Mouse (Mus musculus) liver, embryonic 12.5 days (tissue): Measurements from ENCODE around the gene Trim41. TPM values are rescaled to one million over a fixed set of nuclear protein-coding genes. Genes with fewer than 3 reads are reported as not detected.
"Not testable (repeated sequence)": the region's sequence is repeated elsewhere in the genome, so short reads cannot be mapped to it uniquely, and the experiment has no call there.

ENCODE experiments used
- ATAC-seq: fragments of 200-750 bp; cut with Nextera tagmentation; 2 replicates; pipeline ENCODE4 v1.8.0; 2017; ENCODE audit warnings: moderate number of reproducible peaks, mild to moderate bottlenecking, moderate library complexity
- H3K27ac ChIP-seq: fragments of 300-500 bp; sonication (generic); 2 replicates; pipeline ENCODE4 v1.5.1; 2016; ENCODE audit warnings: mild to moderate bottlenecking
- H3K27me3 ChIP-seq: fragments of 300-500 bp; sonication (generic); replicated peaks from 2 replicates; pipeline ENCODE4 v1.6.1; 2016; ENCODE audit warnings: mild to moderate bottlenecking, moderate library complexity
- H3K36me3 ChIP-seq: fragments of 300-500 bp; sonication (generic); 2 replicates; pipeline ENCODE4 v1.6.1; 2016; ENCODE audit warnings: mild to moderate bottlenecking, moderate library complexity
- H3K4me1 ChIP-seq: fragments of 300-500 bp; sonication (generic); 2 replicates; pipeline ENCODE4 v1.6.1; 2016
- H3K4me2 ChIP-seq: fragments of 300-500 bp; sonication (generic); 2 replicates; pipeline ENCODE4 v1.6.1; 2016; ENCODE audit warnings: mild to moderate bottlenecking, moderate library complexity
- H3K4me3 ChIP-seq: fragments of 300-500 bp; sonication (generic); 2 replicates; pipeline ENCODE4 v1.5.1; 2016; ENCODE audit warnings: mild to moderate bottlenecking, moderate library complexity
- H3K9ac ChIP-seq: fragments of 300-500 bp; sonication (generic); 2 replicates; pipeline ENCODE4 v1.6.1; 2016; ENCODE audit warnings: mild to moderate bottlenecking, moderate library complexity
- H3K9me3 ChIP-seq: fragments of 300-500 bp; sonication (generic); replicated peaks from 2 replicates; pipeline ENCODE4 v1.6.1; 2016; ENCODE audit warnings: mild to moderate bottlenecking, moderate library complexity
- WGBS: fragments of 180-500 bp; shearing (Covaris S2); methylation state at CpG from one replicate; pipeline ENCODE4 v1.1.7; 2016; ENCODE audit not compliant: insufficient replicate concordance; 5-methylcytosine and 5-hydroxymethylcytosine counted together
- polyA plus RNA-seq: library from polyadenylated mRNA; unstranded; fragments of >200 nt; fragmentation: Nextera tagmentation; extraction: Ambion mirVana; gene quantifications from 2 replicates; pipeline ENCODE4 v1.2.1, GENCODE M21; 2016

Gene Trim41
- polyA plus RNA-seq, 1 experiment from 2014 or later = 2.1 TPM

- H3K27me3 ChIP-seq = peaks cover 38% of the 10 kb centered on the region
- not testable (repeated sequence) for H3K9ac ChIP-seq, H3K27ac ChIP-seq, ATAC-seq, H3K4me1 ChIP-seq, H3K36me3 ChIP-seq, H3K4me2 ChIP-seq, H3K4me3 ChIP-seq, H3K9me3 ChIP-seq
- WGBS = 63% methylated on average over 2 of the region's 2 CpGs
Measured at GRCm38 (mm10) chr11:48846362-48846761, 29.2 kb upstream of the Trim41 start.

GRCm38 (mm10) chr11:48845244-48845815, 28.2 kb upstream of the Trim41 start:
- no peak overlapping the region for H3K4me3 ChIP-seq
- H3K36me3 ChIP-seq = no peaks in the 10 kb centered on the region
- no peak overlapping the region for H3K9ac ChIP-seq
- ATAC-seq = no peak
- H3K4me2 ChIP-seq = no peak overlapping the region
- WGBS = 38% methylated on average over 13 of the region's 13 CpGs
- H3K9me3 ChIP-seq = no peaks in the 10 kb centered on the region
- H3K27ac ChIP-seq = no peak overlapping the region
- H3K4me1 ChIP-seq = peaks cover 3% of the 10 kb centered on the region; the same call in 1 of the 2 replicates
- peaks cover 34% of the 10 kb centered on the region for H3K27me3 ChIP-seq

GRCm38 (mm10) chr11:48844309-48844708, 27.2 kb upstream of the Trim41 start:
- H3K9ac ChIP-seq = no peak overlapping the region
- H3K27me3 ChIP-seq = peaks cover 23% of the 10 kb centered on the region
- no peak for ATAC-seq
- H3K9me3 ChIP-seq = no peaks in the 10 kb centered on the region
- 63% methylated on average over 6 of the region's 6 CpGs for WGBS
- no peak overlapping the region for H3K4me2 ChIP-seq
- no peaks in the 10 kb centered on the region for H3K36me3 ChIP-seq
- H3K27ac ChIP-seq = no peak overlapping the region
- H3K4me1 ChIP-seq = no peaks in the 10 kb centered on the region
- H3K4me3 ChIP-seq = no peak overlapping the region

GRCm38 (mm10) chr11:48843202-48843601, 26.0 kb upstream of the Trim41 start:
- no peak for ATAC-seq
- WGBS = 73% methylated on average over 11 of the region's 11 CpGs
- Histone ChIP-seq H3K36me3 (no peaks in the 10 kb centered on the region), H3K9me3 (no peaks in the 10 kb centered on the region), H3K9ac (no peak overlapping the region), H3K27me3 (peaks cover 20% of the 10 kb centered on the region), H3K4me3 (no peak overlapping the region), H3K4me2 (no peak overlapping the region), H3K4me1 (peaks cover 6% of the 10 kb centered on the region), H3K27ac (no peak overlapping the region)

- WGBS = 72% methylated on average over 4 of the region's 4 CpGs
- H3K27ac ChIP-seq = no peak overlapping the region
- H3K4me3 ChIP-seq = no peak overlapping the region
- no peaks in the 10 kb centered on the region for H3K36me3 ChIP-seq
- no peak overlapping the region for H3K9ac ChIP-seq
- peaks cover 20% of the 10 kb centered on the region for H3K27me3 ChIP-seq
- no peaks in the 10 kb centered on the region for H3K9me3 ChIP-seq
- H3K4me1 ChIP-seq = peaks cover 14% of the 10 kb centered on the region
- ATAC-seq = no peak
- H3K4me2 ChIP-seq = no peak overlapping the region
Measured at GRCm38 (mm10) chr11:48842378-48842792, 25.2 kb upstream of the Trim41 start.

- Histone ChIP-seq H3K27me3 (peaks cover 32% of the 10 kb centered on the region), H3K36me3 (no peaks in the 10 kb centered on the region), H3K4me2 (no peak overlapping the region), H3K4me1 (peaks cover 22% of the 10 kb centered on the region), H3K9ac (no peak overlapping the region), H3K9me3 (no peaks in the 10 kb centered on the region), H3K4me3 (no peak overlapping the region), H3K27ac (no peak overlapping the region)
- WGBS = 70% methylated on average over 5 of the region's 5 CpGs
- no peak for ATAC-seq
Measured at GRCm38 (mm10) chr11:48841213-48841612, 24.1 kb upstream of the Trim41 start.

GRCm38 (mm10) chr11:48840805-48841204, 23.7 kb upstream of the Trim41 start:
- Histone ChIP-seq H3K27me3 (peaks cover 35% of the 10 kb centered on the region), H3K9me3 (no peaks in the 10 kb centered on the region), H3K4me2 (no peak overlapping the region), H3K9ac (no peak overlapping the region), H3K4me1 (peaks cover 22% of the 10 kb centered on the region), H3K36me3 (no peaks in the 10 kb centered on the region), H3K27ac (no peak overlapping the region), H3K4me3 (no peak overlapping the region)
- no peak for ATAC-seq

GRCm38 (mm10) chr11:48838879-48839680, 21.9 kb upstream of the Trim41 start:
- 65% methylated on average over 10 of the region's 10 CpGs for WGBS
- ATAC-seq = no peak
- H3K27ac ChIP-seq = no peak overlapping the region
- no peaks in the 10 kb centered on the region for H3K9me3 ChIP-seq
- no peak overlapping the region for H3K9ac ChIP-seq
- no peak overlapping the region for H3K4me3 ChIP-seq
- H3K36me3 ChIP-seq = no peaks in the 10 kb centered on the region
- peaks cover 33% of the 10 kb centered on the region for H3K27me3 ChIP-seq
- H3K4me2 ChIP-seq = peak overlapping the region; percentile 98
- peaks cover 31% of the 10 kb centered on the region for H3K4me1 ChIP-seq

GRCm38 (mm10) chr11:48838181-48838797, 21.1 kb upstream of the Trim41 start:
- H3K27ac ChIP-seq = no peak overlapping the region
- ATAC-seq = no peak
- 2% methylated on average over 16 of the region's 16 CpGs for WGBS
- H3K9ac ChIP-seq = peak overlapping the region; percentile 74
- no peaks in the 10 kb centered on the region for H3K9me3 ChIP-seq
- peaks cover 33% of the 10 kb centered on the region for H3K27me3 ChIP-seq
- H3K4me2 ChIP-seq = peak overlapping the region; percentile 98
- peaks cover 32% of the 10 kb centered on the region for H3K4me1 ChIP-seq
- peak overlapping the region; percentile 73 for H3K4me3 ChIP-seq
- no peaks in the 10 kb centered on the region for H3K36me3 ChIP-seq

GRCm38 (mm10) chr11:48837310-48838180, 20.4 kb upstream of the Trim41 start:
- no peak for ATAC-seq
- peaks cover 38% of the 10 kb centered on the region for H3K4me1 ChIP-seq
- peak overlapping the region; percentile 73 for H3K4me3 ChIP-seq
- H3K4me2 ChIP-seq = peak overlapping the region; percentile 98
- peak overlapping the region; percentile 74 for H3K9ac ChIP-seq
- 2% methylated on average over 77 of the region's 77 CpGs for whole genome bisulfite sequencing
- H3K9me3 ChIP-seq = no peaks in the 10 kb centered on the region
- H3K27ac ChIP-seq = no peak overlapping the region
- H3K36me3 ChIP-seq = no peaks in the 10 kb centered on the region
- peaks cover 33% of the 10 kb centered on the region for H3K27me3 ChIP-seq

GRCm38 (mm10) chr11:48836990-48837309, 19.8 kb upstream of the Trim41 start:
- peaks cover 38% of the 10 kb centered on the region for H3K4me1 ChIP-seq
- no peaks in the 10 kb centered on the region for H3K9me3 ChIP-seq
- peaks cover 33% of the 10 kb centered on the region for H3K27me3 ChIP-seq
- peak overlapping the region; percentile 73 for H3K4me3 ChIP-seq
- no peaks in the 10 kb centered on the region for H3K36me3 ChIP-seq
- peak overlapping the region; percentile 98 for H3K4me2 ChIP-seq
- ATAC-seq = no peak
- WGBS = 20% methylated on average over 11 of the region's 11 CpGs
- peak overlapping the region; percentile 74; the same call in 1 of the 2 replicates for H3K9ac ChIP-seq
- no peak overlapping the region for H3K27ac ChIP-seq
